Mouse (Mus musculus) cerebellum, adult 2 months (tissue): ENCODE results near the gene Cenpp.
A peak's percentile ranks its signal among the peaks of the same experiment; 100 is the strongest.

Experiments
- CTCF ChIP-seq: fragments of 200-500 bp; IDR thresholded peaks from 2 replicates; pipeline ENCODE4 v1.5.1; 2011; ENCODE audit warnings: low read depth, mild to moderate bottlenecking, control low read depth, low read length, moderate library complexity, borderline replicate concordance; ENCODE audit not compliant: insufficient read depth
- POLR2A ChIP-seq: fragments of 200-500 bp; IDR thresholded peaks from 2 replicates; pipeline ENCODE4 v1.6.1; 2011; ENCODE audit warnings: low read length, control low read depth, borderline replicate concordance; ENCODE audit not compliant: insufficient read depth

- TF ChIP-seq POLR2A (peak; percentile 47; the same call in 1 of the 2 replicates), CTCF (no peak)
Measured at GRCm38 (mm10) chr13:49653180-49653541, 576 bp upstream of the Cenpp start.
